Mouse (Mus musculus) liver, adult 2 months (tissue): ENCODE results near the gene Defb6. TPM values are rescaled to one million over a fixed set of nuclear protein-coding genes. Genes with fewer than 3 reads are reported as not detected.

Source experiments
- DNase-seq: peaks from one replicate; pipeline ENCODE4 v3.0.0-alpha.2; 2011; ENCODE audit warnings: low read depth, low spot score; ENCODE audit errors: extremely low read depth
- H3K27ac ChIP-seq: fragments of 200-500 bp; replicated peaks from 2 replicates; pipeline ENCODE4 v1.5.1; 2012; ENCODE audit warnings: low read depth, mild to moderate bottlenecking, control low read depth, inconsistent platforms, low read length; ENCODE audit not compliant: insufficient read depth
- H3K27me3 ChIP-seq: fragments of 200-500 bp; 2 replicates; pipeline ENCODE4 v1.6.1; 2012; ENCODE audit warnings: mild to moderate bottlenecking, moderate library complexity, low read length, inconsistent platforms; ENCODE audit not compliant: control insufficient read depth, insufficient read depth
- H3K36me3 ChIP-seq: fragments of 200-500 bp; 2 replicates; pipeline ENCODE4 v1.6.1; 2012; ENCODE audit warnings: low read length, inconsistent platforms; ENCODE audit not compliant: control insufficient read depth, insufficient read depth
- H3K4me1 ChIP-seq: fragments of 200-500 bp; 2 replicates; pipeline ENCODE4 v1.6.1; 2011; ENCODE audit warnings: low read length; ENCODE audit not compliant: control insufficient read depth, insufficient read depth
- H3K4me3 ChIP-seq: fragments of 200-500 bp; 2 replicates; pipeline ENCODE4 v1.5.1; 2011; ENCODE audit warnings: low read depth, mild to moderate bottlenecking, control low read depth, low read length, moderate library complexity; ENCODE audit not compliant: insufficient read depth
- H3K79me2 ChIP-seq: fragments of 200-500 bp; 2 replicates; pipeline ENCODE4 v1.6.1; 2012; ENCODE audit warnings: inconsistent platforms, mild to moderate bottlenecking, low read length, moderate library complexity; ENCODE audit not compliant: control insufficient read depth, insufficient read depth
- H3K9ac ChIP-seq: fragments of 200-500 bp; 2 replicates; pipeline ENCODE4 v1.6.1; 2012; ENCODE audit warnings: low read depth, mild to moderate bottlenecking, control low read depth, inconsistent platforms, low read length
- CTCF ChIP-seq: fragments of 200-500 bp; IDR thresholded peaks from 2 replicates; pipeline ENCODE4 v1.5.1; 2011; ENCODE audit warnings: low read depth, low read length, control low read depth
- POLR2A ChIP-seq: fragments of 200-500 bp; IDR thresholded peaks from 2 replicates; pipeline ENCODE4 v1.6.1; 2011; ENCODE audit warnings: low read length, control low read depth; ENCODE audit not compliant: insufficient read depth; ENCODE audit errors: extremely low read depth
- WGBS: fragments of 180-500 bp; shearing (Covaris S2); methylation state at CpG from one replicate; pipeline ENCODE4 v1.1.7; 2018; 5-methylcytosine and 5-hydroxymethylcytosine counted together
- polyA plus RNA-seq: library from polyadenylated mRNA; depleted of rRNA; stranded (reverse); fragments of >200 nt; gene quantifications from 2 replicates; pipeline ENCODE4 v1.2.3, GENCODE M21; 2012; rRNA removed
- total RNA-seq: library from RNA; depleted of rRNA; stranded (reverse); fragments of >200 nt; gene quantifications from 2 replicates; pipeline ENCODE4 v1.2.3, GENCODE M21; 2014; rRNA removed

The Defb6 gene
- total RNA-seq: not detected in 2 replicates
- not detected in 2 replicates for polyA plus RNA-seq

DNA sequence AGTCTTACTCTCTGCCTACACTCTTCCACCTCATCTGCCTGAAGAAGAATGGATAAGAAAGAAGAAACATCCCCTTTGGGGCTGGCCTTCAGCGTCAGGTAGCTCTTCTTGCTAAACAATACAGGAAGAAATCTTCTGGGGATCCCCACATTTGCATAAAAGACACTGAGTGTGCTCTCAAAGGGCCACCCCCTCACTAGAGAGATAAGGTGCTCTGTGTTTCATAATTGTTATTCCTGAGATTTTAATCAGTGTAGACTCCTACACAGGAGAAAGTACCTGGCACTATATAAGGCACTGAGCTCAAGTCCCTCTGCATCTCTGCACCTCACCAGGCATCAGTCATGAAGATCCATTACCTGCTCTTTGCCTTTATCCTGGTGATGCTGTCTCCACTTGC lies at the start of gene Defb6:
Gene Defb6, plus strand, starts transcription at position 318 of the 400 bp plus-strand sequence.
- Histone ChIP-seq H3K27ac (no peak within 1 kb of the TSS), H3K4me1 (no peaks in the 10 kb centered on the region), H3K36me3 (no peaks in the 10 kb centered on the region), H3K9ac (no peak within 1 kb of the TSS), H3K79me2 (no peaks in the 10 kb centered on the region), H3K4me3 (no peak within 1 kb of the TSS), H3K27me3 (no peaks in the 10 kb centered on the region)
- no peak for TF ChIP-seq CTCF
- TF ChIP-seq POLR2A: no peak
- no peak for DNase-seq
- 66% methylated on average over 1 of the region's 1 CpGs for WGBS

DNA sequence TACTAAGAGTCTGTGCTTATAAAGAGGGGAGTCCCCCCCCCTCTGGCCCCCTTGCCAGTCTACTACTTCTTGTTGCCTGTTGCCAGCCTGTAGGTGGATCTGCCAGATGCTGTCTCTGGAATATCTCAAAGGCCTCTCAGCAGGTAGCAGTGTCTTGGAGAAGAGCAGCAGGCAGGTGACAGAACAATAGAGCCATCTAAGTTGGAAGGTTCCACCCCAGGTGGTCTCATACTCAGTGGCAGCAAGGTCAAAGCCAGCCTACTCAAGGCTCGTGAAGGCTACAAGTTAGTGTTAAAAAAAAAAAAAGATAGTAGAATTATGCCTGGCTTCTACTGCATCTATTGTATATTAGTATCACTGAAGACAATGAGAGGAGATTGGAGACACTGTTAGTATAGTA lies 12.8 kb downstream of the Defb6 start:
- DNase-seq: no peak
- 44% methylated on average over 1 of the region's 1 CpGs for WGBS
- no peak overlapping the region for H3K27ac ChIP-seq

DNA sequence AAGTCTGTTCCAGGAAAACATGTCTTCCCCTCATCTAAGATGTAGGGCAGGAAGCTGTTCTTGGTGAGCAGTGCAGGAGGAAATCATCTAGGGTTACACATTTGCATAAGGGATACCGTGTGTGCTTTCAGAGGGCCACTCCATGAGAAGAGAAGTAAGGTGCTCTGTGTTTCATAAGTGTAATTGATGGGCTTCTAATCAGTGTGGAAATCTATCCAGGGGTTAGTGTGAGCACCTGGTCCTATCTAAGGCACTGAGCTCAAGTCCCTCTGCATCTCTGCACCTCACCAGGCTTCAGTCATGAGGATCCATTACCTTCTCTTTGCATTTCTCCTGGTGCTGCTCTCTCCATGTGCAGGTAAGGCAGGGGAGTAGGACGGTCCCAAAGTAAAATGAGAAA lies 14.3 kb downstream of the Defb6 start, which contains the start of gene Defb46:
Gene Defb46, plus strand, starts transcription at position 301 of the 400 bp plus-strand sequence.
- no peak for DNase-seq
- Histone ChIP-seq H3K27ac (no peak within 1 kb of the TSS), H3K9ac (no peak within 1 kb of the TSS), H3K27me3 (no peaks in the 10 kb centered on the region), H3K4me1 (no peaks in the 10 kb centered on the region), H3K79me2 (no peaks in the 10 kb centered on the region), H3K4me3 (no peak within 1 kb of the TSS), H3K36me3 (no peaks in the 10 kb centered on the region)
- TF ChIP-seq CTCF: no peak
- no peak for TF ChIP-seq POLR2A
- 63% methylated on average over 2 of the region's 2 CpGs for WGBS

More for the DNA sequence above, 12.8 kb downstream of the Defb6 start:
- no peaks in the 10 kb centered on the region for H3K79me2 ChIP-seq
- H3K9ac ChIP-seq: no peak overlapping the region
- H3K4me3 ChIP-seq: no peak overlapping the region
- H3K36me3 ChIP-seq: no peaks in the 10 kb centered on the region
- TF ChIP-seq POLR2A (no peak), CTCF (no peak)
- H3K4me1 ChIP-seq: no peaks in the 10 kb centered on the region
- no peaks in the 10 kb centered on the region for H3K27me3 ChIP-seq

DNA sequence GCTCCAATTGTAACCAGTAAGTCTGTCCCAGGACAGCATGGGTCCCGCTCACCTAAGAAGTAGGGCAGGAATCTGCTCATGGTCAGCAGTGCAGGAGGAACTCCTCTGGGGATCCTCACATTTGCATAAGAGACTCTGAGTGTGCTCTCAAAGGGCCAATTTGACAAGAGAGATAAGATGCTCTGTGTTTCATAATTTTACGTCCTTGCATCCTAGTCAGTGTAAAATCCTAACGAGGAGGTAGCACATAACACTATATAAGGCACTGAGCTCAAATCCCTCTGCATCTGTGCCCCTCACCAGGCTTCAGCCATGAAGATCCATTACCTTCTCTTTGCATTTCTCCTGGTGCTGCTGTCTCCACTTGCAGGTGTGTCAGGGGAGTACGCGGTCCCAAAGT lies 22.0 kb downstream of the Defb6 start, which contains the start of gene Defb5:
Gene Defb5, plus strand, starts transcription at position 301 of the 400 bp plus-strand sequence.
- Histone ChIP-seq H3K36me3 (no peaks in the 10 kb centered on the region), H3K27me3 (no peaks in the 10 kb centered on the region), H3K27ac (no peak within 1 kb of the TSS), H3K79me2 (no peaks in the 10 kb centered on the region), H3K4me1 (no peaks in the 10 kb centered on the region), H3K9ac (no peak within 1 kb of the TSS), H3K4me3 (no peak within 1 kb of the TSS)
- WGBS: 85% methylated on average over 5 of the region's 5 CpGs
- DNase-seq: no peak
- TF ChIP-seq CTCF (no peak), POLR2A (no peak)

DNA sequence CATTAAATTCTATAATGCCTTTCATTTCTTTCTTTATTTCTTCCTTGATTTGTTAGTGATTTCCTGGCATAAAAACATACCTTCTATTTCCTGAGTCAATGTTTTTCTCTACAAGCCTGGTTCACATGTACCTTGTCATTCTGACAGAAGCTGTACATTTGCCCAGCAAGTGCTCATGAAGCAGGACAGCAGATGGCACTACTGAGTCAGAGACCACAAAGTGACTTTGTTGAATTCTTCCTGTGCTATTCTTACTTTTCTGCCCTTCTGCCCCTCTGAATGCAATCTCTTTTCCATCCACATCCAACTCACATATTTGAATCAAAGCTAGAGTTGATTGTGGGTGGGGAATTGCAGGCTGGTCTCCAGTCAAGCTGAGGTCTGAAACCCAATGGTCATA lies 32.9 kb downstream of the Defb6 start:
- Histone ChIP-seq H3K4me1 (no peaks in the 10 kb centered on the region), H3K4me3 (no peak overlapping the region), H3K79me2 (no peaks in the 10 kb centered on the region), H3K9ac (no peak overlapping the region), H3K27me3 (no peaks in the 10 kb centered on the region), H3K36me3 (no peaks in the 10 kb centered on the region), H3K27ac (no peak overlapping the region)
- DNase-seq: no peak
- TF ChIP-seq POLR2A (no peak), CTCF (no peak)

DNA sequence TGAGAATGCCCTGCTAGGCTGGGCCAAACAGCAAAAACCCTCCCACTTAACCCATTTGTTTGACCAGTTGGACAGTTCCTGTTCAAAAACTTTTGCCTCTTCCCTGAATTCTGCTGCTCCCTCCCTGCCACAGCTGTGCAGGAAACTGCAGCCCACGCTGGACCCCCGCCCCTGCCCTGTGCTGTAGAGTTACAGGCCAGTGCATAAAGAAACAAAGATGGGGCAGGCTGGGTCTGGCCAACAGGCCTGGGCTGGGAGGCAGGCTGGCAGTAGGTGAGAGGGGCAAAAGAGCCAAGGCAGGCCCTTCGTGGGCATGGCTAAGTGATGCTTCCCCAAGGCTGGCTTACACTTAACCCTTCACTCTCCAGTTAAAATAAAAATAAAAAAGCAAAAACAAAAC lies 34.4 kb downstream of the Defb6 start:
- no peaks in the 10 kb centered on the region for H3K4me1 ChIP-seq

More for the DNA sequence above, 34.4 kb downstream of the Defb6 start:
- no peaks in the 10 kb centered on the region for H3K27me3 ChIP-seq
- DNase-seq: no peak
- H3K9ac ChIP-seq: no peak overlapping the region
- no peak overlapping the region for H3K27ac ChIP-seq
- no peak overlapping the region for H3K4me3 ChIP-seq
- no peaks in the 10 kb centered on the region for H3K36me3 ChIP-seq
- TF ChIP-seq CTCF (no peak), POLR2A (no peak)
- no peaks in the 10 kb centered on the region for H3K79me2 ChIP-seq
- 34% methylated on average over 3 of the region's 3 CpGs for whole genome bisulfite sequencing

Other genes with a start within 250 kb of the Defb6 start
- gene Defb40, start 247.2 kb upstream of the Defb6 start, total RNA-seq: not detected in 2 replicates
- gene Defb40, start 247.2 kb upstream of the Defb6 start, polyA plus RNA-seq: not detected in 2 replicates
- not detected in 2 replicates for gene Defb37, start 234.4 kb upstream of the Defb6 start, total RNA-seq
- not detected in 2 replicates for gene Defb37, start 234.4 kb upstream of the Defb6 start, polyA plus RNA-seq
- not detected in 2 replicates for gene Defb38, start 198.9 kb upstream of the Defb6 start, total RNA-seq
- not detected in 2 replicates for gene Defb38, start 198.9 kb upstream of the Defb6 start, polyA plus RNA-seq
- gene Defb39, start 160.7 kb upstream of the Defb6 start, total RNA-seq: not detected in 2 replicates
- gene Defb39, start 160.7 kb upstream of the Defb6 start, polyA plus RNA-seq: not detected in 2 replicates
- gene Defb12, start 110.6 kb upstream of the Defb6 start, total RNA-seq: not detected in 2 replicates
- not detected in 2 replicates for gene Defb12, start 110.6 kb upstream of the Defb6 start, polyA plus RNA-seq
- not detected in 2 replicates for gene Defb34, start 101.7 kb upstream of the Defb6 start, total RNA-seq
- not detected in 2 replicates for gene Defb34, start 101.7 kb upstream of the Defb6 start, polyA plus RNA-seq
- gene Gm45826, start 84.7 kb upstream of the Defb6 start, total RNA-seq: not detected in 2 replicates
- not detected in 2 replicates for gene Gm45826, start 84.7 kb upstream of the Defb6 start, polyA plus RNA-seq
- gene Defb14, start 31.1 kb upstream of the Defb6 start, total RNA-seq: not detected in 2 replicates
- gene Defb14, start 31.1 kb upstream of the Defb6 start, polyA plus RNA-seq: not detected in 2 replicates
- gene Defb4, start 26.8 kb upstream of the Defb6 start, total RNA-seq: not detected in 2 replicates
- not detected in 2 replicates for gene Defb4, start 26.8 kb upstream of the Defb6 start, polyA plus RNA-seq
- gene Defb46, start 14.4 kb downstream of the Defb6 start, total RNA-seq: not detected in 2 replicates
- not detected in 2 replicates for gene Defb46, start 14.4 kb downstream of the Defb6 start, polyA plus RNA-seq
- not detected in 2 replicates for gene Defb5, start 22.1 kb downstream of the Defb6 start, total RNA-seq
- gene Defb5, start 22.1 kb downstream of the Defb6 start, polyA plus RNA-seq: not detected in 2 replicates
- gene Defb3, start 67.9 kb downstream of the Defb6 start, total RNA-seq: not detected in 2 replicates
- gene Defb3, start 67.9 kb downstream of the Defb6 start, polyA plus RNA-seq: not detected in 2 replicates
- not detected in 2 replicates for gene Defb8, start 222.1 kb downstream of the Defb6 start, total RNA-seq
- not detected in 2 replicates for gene Defb8, start 222.1 kb downstream of the Defb6 start, polyA plus RNA-seq